Mouse (Mus musculus): Measurements from ENCODE around the gene Mctp2.

Gene Mctp2

DNA sequence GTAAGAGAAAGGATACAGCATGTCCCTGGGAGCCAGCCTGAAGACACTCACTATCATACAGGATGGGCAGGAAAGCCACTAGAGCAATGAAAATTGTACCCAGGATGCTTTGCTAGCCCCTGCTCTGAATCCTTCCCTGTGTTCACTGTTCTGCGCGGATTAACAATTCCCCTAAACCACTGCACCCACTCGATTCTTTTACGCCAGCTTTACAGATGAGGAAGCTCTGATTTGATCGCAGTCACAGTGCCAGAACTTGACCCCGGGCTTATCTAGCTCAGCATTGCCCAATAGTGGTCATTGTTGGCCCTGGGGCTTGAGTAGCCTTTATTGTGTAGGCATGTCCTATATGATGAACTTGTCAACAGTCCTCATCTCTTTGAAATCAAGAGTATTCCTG is 34.9 kb downstream of the Mctp2 start:
- DNase-seq (ENCODE audit: low read depth, low spot score) = no peak

GRCm38 (mm10) chr7:72269994-72270393 is 36.4 kb downstream of the Mctp2 start:
- DNase-seq (ENCODE audit: low read depth, low spot score) = no peak

DNA sequence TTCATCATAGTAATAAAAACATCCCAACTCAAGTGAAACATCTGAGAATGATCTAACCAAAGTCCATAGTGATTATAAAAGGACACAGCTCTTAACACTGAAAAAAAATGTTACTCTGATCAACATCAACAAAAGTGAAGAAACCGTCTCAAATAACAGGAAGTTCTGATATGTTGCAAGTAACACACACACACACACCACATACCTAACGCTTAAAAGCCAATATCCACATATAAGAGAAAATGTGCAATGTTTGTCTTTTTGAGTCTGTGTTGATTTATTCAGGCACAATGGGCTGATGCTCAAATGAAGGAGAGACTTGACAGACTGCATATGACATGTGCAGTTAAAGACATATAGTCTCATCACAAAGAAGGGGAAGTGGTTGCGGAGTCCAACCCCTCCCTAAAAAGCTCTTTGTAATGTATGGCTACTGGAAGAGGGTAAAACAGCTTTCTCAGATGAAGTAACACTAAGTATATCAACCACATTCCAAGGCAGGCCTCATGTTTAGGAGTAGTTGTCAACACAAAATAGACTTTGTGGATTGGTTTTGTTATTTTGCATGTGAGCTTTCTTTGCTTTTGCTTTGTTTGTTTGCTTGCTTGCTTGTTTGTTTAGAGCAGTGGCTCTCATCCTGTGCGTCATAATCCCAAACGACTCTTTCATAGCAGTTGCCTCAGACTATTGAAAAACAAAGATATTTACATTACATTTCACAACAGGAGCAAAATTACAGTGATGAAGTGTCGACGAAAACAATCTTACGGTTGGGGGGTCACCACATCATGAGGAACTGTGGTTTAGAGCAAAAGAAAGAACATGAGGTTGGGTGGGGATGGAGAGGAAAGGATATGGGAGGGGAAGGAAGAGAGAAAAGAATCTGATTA is 45.4 kb downstream of the Mctp2 start:
- no peak for DNase-seq (ENCODE audit: low read depth, low spot score)

GRCm38 (mm10) chr7:72259045-72259444 is 47.4 kb downstream of the Mctp2 start:
- DNase-seq (ENCODE audit: low read depth, low spot score) = no peak

DNA sequence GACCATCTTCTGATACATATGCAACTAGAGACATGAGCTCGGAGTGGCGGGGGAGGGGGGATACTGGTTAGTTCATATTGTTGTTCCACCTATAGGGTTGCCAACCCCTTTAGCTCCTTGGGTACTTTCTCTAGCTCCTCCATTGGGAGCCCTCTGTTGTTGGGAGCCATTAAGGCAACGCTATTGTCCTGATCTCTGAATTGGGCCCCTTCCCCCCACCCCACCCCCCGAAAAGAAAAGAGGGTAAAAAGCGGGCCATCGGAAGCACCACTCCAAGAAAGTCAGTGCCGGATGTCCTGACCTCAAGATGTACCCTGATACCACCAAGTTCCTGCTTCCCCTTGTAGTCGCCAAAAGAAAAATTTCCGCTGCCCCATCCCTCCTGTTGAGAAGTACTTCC is 56.1 kb downstream of the Mctp2 start:
- DNase-seq (ENCODE audit: low read depth, low spot score) = peak; percentile 94

- DNase-seq (ENCODE audit: low read depth, low spot score) = peak; percentile 84
Observed at GRCm38 (mm10) chr7:72241269-72241668, 65.1 kb downstream of the Mctp2 start.

DNA sequence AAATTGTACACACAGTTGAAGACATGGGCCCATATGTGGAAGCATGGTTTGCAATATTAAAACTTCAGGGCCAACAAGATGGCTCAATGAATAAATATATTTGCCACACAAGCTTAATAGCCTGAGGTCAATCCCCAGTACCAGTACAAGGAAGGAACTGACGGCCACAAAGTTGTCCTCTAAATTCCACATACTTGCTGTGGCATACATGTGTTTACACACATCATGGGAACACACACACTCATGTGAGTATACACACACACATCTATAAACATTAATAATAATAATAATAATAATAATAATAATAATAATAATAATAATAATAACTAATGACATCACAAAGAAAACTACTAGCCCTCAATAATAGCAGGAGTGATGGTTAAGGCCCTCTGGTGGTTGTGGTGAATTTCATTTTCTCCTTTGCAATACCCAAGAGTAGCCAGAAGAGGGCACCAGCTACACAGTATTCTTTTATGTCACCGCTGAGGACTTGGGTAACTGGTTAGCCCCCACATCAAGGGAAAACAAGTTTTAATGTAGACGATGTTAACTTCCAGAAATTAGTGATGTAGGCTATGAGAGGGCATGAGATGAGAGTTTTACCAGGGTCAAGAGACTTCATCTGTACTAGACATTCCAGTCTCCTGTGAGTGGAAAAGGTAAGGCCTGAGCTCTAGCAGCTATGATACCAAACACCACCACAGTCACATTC is 66.5 kb downstream of the Mctp2 start:
- peak; percentile 80 for DNase-seq (ENCODE audit: low read depth, low spot score)

GRCm38 (mm10) chr7:72238575-72238974 is 67.8 kb downstream of the Mctp2 start:
- DNase-seq (ENCODE audit: low read depth, low spot score) = peak; percentile 84

GRCm38 (mm10) chr7:72234433-72234998 is 71.9 kb downstream of the Mctp2 start:
- DNase-seq (ENCODE audit: low read depth, low spot score) = no peak

DNA sequence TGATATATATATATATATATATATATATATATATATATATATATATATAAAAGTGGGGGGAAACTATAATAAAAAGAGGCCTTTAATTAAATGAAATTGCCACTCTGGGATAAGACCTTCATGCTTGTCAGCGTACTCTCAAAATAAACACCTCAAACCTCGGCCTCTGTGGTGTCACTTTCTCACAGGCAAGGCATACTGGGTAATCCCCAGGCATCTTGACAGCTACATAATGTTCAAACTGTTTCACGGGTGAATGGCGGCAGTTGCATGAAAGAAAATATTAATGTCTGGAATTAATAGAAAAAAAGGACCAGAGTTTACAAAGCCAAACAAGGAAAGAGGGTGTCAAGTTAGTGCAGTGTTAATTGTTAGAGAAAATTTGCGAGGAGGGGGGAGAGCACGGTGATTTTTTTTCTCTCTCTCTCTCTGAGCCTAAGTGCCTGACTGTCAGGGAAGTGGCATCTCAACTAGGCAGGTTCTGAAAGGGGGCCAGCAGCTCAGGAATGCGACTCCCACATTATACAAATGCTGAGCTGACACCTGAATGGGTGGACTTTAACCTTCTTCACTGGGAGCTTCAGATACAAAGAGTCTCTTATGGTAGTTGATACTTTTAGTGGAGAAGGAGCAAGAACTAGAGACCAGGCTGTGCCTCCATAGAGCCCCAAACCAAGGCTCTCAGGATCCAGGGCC is 75.1 kb downstream of the Mctp2 start:
- DNase-seq (ENCODE audit: low read depth, low spot score) = no peak

GRCm38 (mm10) chr7:72229925-72230324 is 76.5 kb downstream of the Mctp2 start:
- DNase-seq (ENCODE audit: low read depth, low spot score) = no peak

DNA sequence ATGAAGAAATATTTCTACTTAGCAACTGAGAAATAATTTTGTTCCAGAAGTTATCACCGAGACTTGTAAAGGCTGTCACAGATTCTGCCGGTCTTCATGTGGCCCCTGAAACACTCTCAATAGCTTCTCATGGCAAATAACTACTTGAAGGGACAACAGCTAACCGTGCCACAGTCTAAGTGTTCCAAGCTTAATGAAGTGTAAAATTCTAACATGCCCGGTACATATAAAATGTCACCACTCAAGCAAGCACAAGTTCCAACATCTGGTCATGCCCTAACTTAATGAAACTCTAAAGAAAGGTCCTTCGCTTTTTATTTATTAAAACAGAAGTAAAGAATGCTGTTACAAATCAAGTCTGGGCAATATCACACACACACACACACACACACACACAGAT is 82.8 kb downstream of the Mctp2 start:
- no peak for DNase-seq (ENCODE audit: low read depth, low spot score)

- DNase-seq (ENCODE audit: low read depth, low spot score) = no peak
Observed at GRCm38 (mm10) chr7:72222532-72222931, 83.9 kb downstream of the Mctp2 start.

DNA sequence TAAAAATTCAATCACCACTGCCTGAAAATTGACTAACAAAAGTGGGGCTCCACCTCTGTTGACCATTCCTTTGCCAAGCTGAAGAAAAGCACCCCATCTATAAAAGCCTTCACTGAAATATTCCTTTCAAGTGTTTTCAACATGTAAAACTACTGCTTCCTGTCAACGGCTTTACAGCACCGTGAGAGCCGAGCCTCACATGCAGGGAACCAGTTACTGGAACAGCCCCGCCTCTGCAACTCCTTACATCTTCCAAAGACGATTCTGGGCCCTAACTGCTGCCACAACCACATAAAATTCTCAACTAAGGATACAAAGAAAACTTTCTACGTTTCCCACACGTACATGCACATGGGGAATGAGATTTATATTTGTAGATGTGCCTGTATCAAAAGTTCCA is 88.4 kb downstream of the Mctp2 start:
- no peak for DNase-seq (ENCODE audit: low read depth, low spot score)

DNA sequence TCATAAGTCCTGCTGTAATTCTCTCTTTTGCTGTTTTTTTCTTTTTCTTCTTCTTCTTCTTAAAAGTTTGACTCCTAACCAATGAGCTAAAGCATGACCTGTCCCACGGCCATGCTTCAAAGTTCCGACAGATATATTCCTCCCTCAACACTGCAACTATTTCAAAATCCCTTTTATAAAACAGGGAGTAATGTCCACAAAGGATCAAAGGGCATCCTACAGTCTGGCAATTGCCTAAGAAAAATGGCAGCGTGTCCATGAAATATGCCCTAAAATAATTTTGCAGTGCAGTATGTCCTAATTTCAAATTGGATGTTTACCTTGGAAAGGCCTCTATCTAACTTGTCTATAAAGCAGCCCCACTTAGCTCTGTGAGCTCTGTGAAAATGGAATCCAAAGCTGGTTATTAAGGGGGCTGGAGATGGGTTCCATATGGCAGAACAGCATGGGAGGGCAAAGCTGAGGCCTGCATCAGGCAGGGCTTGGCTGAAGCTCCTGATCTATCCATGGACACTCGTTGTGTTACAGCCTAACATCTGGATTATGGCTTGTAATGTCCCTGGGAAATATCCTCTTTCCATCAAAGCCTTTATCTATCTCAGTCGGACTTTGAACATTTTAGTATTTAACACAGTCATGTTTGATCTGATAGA is 90.7 kb downstream of the Mctp2 start:
- DNase-seq (ENCODE audit: low read depth, low spot score) = no peak

GRCm38 (mm10) chr7:72210201-72210600 is 96.2 kb downstream of the Mctp2 start:
- DNase-seq (ENCODE audit: low read depth, low spot score) = no peak

GRCm38 (mm10) chr7:72209296-72209695 is 97.1 kb downstream of the Mctp2 start:
- DNase-seq (ENCODE audit: low read depth, low spot score) = no peak

GRCm38 (mm10) chr7:72206841-72207240 is 99.6 kb downstream of the Mctp2 start:
- DNase-seq (ENCODE audit: low read depth, low spot score) = no peak

GRCm38 (mm10) chr7:72195709-72196108 is 110.7 kb downstream of the Mctp2 start:
- DNase-seq (ENCODE audit: low read depth, low spot score) = no peak

- peak; percentile 49 for DNase-seq (ENCODE audit: low read depth, low spot score)
Observed at GRCm38 (mm10) chr7:72193304-72193703, 113.1 kb downstream of the Mctp2 start.

DNA sequence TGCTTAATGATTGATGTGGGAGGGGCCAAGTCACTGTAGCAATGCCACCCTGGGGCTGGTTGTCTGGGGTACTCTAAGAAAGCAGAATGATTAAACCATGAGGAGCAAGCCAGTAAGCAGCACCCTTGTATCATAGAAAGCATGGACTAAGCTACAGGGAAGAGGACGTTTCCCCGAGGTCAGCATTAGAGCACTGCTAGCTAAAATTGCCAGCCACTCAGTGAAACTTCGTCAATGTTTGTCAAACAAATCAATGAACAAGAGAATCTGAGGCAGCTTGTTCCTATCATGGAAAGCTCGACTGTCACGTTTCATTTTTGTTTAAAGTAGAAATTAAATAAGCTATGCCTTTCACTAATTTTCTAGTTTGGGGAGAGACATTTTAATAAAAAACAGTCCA is 124.8 kb downstream of the Mctp2 start:
- DNase-seq (ENCODE audit: low read depth, low spot score) = no peak

Measured in R1 (cell line).